Mouse (Mus musculus): ENCODE results near the gene Hoxd1. TPM values are rescaled to one million over a fixed set of nuclear protein-coding genes. Genes with fewer than 3 reads are reported as not detected.

The Hoxd1 gene
- polyA plus RNA-seq, 1 experiment from 2014 or later, result 1.8 TPM

GRCm38 (mm10) chr2:74761941-74762340 is 839 bp upstream of the Hoxd1 start:
- Histone ChIP-seq H3K4me2 (ENCODE audit: low read length) (peak overlapping the region; percentile 90), H3K4me3 (replicated peaks; ENCODE audit: low read depth, low read length) (peak overlapping the region; percentile 48; the same call in 1 of the 2 replicates), H3K36me3 (ENCODE audit: insufficient read depth, low read length) (no peaks in the 10 kb centered on the region), H3K9me3 (replicated peaks; ENCODE audit: low read length) (no peaks in the 10 kb centered on the region), H3K27me3 (ENCODE audit: insufficient read depth, low read length) (peaks cover 23% of the 10 kb centered on the region), H3K27ac (no peak overlapping the region), H3K9ac (ENCODE audit: low read depth, low read length) (no peak overlapping the region), H3K4me1 (replicated peaks; ENCODE audit: insufficient read depth, low read length) (peaks cover 14% of the 10 kb centered on the region)
- whole genome bisulfite sequencing, result 6% methylated on average over 13 of the region's 13 CpGs
- DNase-seq (ENCODE audit: low spot score), result no peak
- no peak for ATAC-seq (replicated peaks; ENCODE audit: low FRiP score, low read depth)
- no peak for TF ChIP-seq CTCF (IDR thresholded peaks at IDR 0.05; ENCODE audit: low read depth)

DNA sequence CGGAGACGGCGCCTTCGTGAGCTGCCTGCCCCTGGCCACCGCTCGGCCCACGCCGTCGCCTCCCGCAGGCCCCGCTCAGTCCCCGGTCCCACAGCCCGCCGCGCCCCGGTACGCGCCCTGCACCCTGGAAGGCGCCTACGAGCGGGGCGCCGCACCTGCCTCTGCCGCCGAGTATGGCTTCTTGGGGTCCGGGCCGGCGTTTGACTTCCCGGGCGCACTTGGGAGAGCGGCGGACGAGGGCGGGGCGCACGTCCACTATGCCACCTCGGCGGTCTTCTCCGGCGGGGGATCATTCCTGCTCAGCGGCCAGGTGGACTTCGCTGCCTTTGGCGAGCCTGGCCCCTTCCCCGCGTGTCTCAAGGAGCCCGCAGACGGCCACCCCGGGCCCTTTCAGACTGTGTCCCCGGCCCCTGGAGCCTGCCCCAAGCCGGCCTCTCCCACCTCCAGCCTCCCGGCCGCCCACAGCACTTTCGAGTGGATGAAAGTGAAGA is 510 bp downstream of the Hoxd1 start:
- DNase-seq (ENCODE audit: low spot score) (no peak), ATAC-seq (replicated peaks; ENCODE audit: low FRiP score, low read depth) (peak; percentile 50; the same call in 1 of the 2 replicates)
- Histone ChIP-seq H3K4me2 (ENCODE audit: low read length) (peak overlapping the region; percentile 90), H3K4me1 (replicated peaks; ENCODE audit: insufficient read depth, low read length) (peaks cover 14% of the 10 kb centered on the region), H3K9ac (ENCODE audit: low read depth, low read length) (peak overlapping the region; percentile 40; the same call in 1 of the 2 replicates), H3K4me3 (replicated peaks; ENCODE audit: low read depth, low read length) (peak overlapping the region; percentile 48), H3K27ac (no peak overlapping the region), H3K36me3 (ENCODE audit: insufficient read depth, low read length) (no peaks in the 10 kb centered on the region), H3K27me3 (ENCODE audit: insufficient read depth, low read length) (peaks cover 23% of the 10 kb centered on the region), H3K9me3 (replicated peaks; ENCODE audit: low read length) (no peaks in the 10 kb centered on the region)
- TF ChIP-seq CTCF (IDR thresholded peaks at IDR 0.05; ENCODE audit: low read depth), result no peak
- WGBS, result under 1% methylated on average over 51 of the region's 53 CpGs

GRCm38 (mm10) chr2:74763976-74764375 is 1.2 kb downstream of the Hoxd1 start:
- Histone ChIP-seq H3K36me3 (ENCODE audit: insufficient read depth, low read length) (no peaks in the 10 kb centered on the region), H3K4me2 (ENCODE audit: low read length) (peak overlapping the region; percentile 90), H3K9me3 (replicated peaks; ENCODE audit: low read length) (no peaks in the 10 kb centered on the region), H3K9ac (ENCODE audit: low read depth, low read length) (no peak overlapping the region), H3K27me3 (ENCODE audit: insufficient read depth, low read length) (peaks cover 23% of the 10 kb centered on the region), H3K4me1 (replicated peaks; ENCODE audit: insufficient read depth, low read length) (peaks cover 14% of the 10 kb centered on the region), H3K27ac (no peak overlapping the region), H3K4me3 (replicated peaks; ENCODE audit: low read depth, low read length) (no peak overlapping the region)
- DNase-seq (ENCODE audit: low spot score) (no peak), ATAC-seq (replicated peaks; ENCODE audit: low FRiP score, low read depth) (no peak)
- WGBS, result 52% methylated on average over 10 of the region's 10 CpGs
- no peak for TF ChIP-seq CTCF (IDR thresholded peaks at IDR 0.05; ENCODE audit: low read depth)

GRCm38 (mm10) chr2:74774359-74774758 is 11.6 kb downstream of the Hoxd1 start:
- no peak for TF ChIP-seq CTCF (IDR thresholded peaks at IDR 0.05; ENCODE audit: low read depth)
- H3K36me3 ChIP-seq (ENCODE audit: insufficient read depth, low read length), result no peaks in the 10 kb centered on the region
- no peak overlapping the region for H3K4me2 ChIP-seq (ENCODE audit: low read length)
- no peaks in the 10 kb centered on the region for H3K4me1 ChIP-seq (replicated peaks; ENCODE audit: insufficient read depth, low read length)
- WGBS, result 83% methylated on average over 2 of the region's 2 CpGs
- H3K9ac ChIP-seq (ENCODE audit: low read depth, low read length), result no peak overlapping the region
- no peak overlapping the region for H3K27ac ChIP-seq
- no peaks in the 10 kb centered on the region for H3K9me3 ChIP-seq (replicated peaks; ENCODE audit: low read length)
- H3K27me3 ChIP-seq (ENCODE audit: insufficient read depth, low read length), result no peaks in the 10 kb centered on the region
- ATAC-seq (replicated peaks; ENCODE audit: low FRiP score, low read depth), result no peak
- DNase-seq (ENCODE audit: low spot score), result no peak
- no peak overlapping the region for H3K4me3 ChIP-seq (replicated peaks; ENCODE audit: low read depth, low read length)

DNA sequence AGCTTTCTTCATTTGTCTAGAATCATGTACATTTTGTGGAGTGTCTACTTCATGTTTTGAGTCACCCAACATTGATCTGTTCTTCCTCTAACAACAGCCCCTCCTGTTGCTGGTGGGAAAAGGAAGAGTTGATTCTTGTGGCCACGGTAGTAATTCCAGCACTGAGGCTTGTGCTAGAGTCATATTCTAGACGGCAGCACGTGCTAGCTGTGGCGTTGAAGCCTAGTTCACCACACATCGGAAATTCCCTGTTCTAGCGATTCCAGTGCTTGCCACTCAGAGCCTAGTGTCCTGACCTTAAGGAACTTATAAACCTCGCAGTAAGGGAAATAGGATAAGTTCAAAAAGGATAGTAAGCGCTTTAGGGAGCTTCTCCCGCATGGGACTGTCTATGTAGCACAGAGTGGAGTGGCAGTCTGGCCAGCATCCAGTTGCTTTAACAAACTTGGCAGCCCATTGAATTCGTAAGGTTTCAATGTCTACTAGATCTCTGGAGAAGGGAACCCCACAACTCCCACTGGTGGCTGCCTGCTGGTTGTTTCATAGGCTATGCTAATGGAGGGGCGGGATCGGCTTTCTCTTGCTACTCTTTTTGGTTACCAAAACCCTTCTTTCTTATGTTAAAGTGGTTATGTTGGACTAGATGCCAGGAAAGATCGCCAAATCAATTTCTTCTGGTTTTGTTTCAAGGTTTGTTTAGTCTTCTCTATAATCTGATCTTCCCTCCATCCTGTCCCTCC is 14.9 kb downstream of the Hoxd1 start:
- Histone ChIP-seq H3K4me1 (replicated peaks; ENCODE audit: insufficient read depth, low read length) (no peaks in the 10 kb centered on the region), H3K4me3 (replicated peaks; ENCODE audit: low read depth, low read length) (no peak overlapping the region), H3K27me3 (ENCODE audit: insufficient read depth, low read length) (no peaks in the 10 kb centered on the region), H3K27ac (no peak overlapping the region), H3K36me3 (ENCODE audit: insufficient read depth, low read length) (no peaks in the 10 kb centered on the region), H3K9ac (ENCODE audit: low read depth, low read length) (no peak overlapping the region), H3K4me2 (ENCODE audit: low read length) (no peak overlapping the region), H3K9me3 (replicated peaks; ENCODE audit: low read length) (no peaks in the 10 kb centered on the region)
- no peak for TF ChIP-seq CTCF (IDR thresholded peaks at IDR 0.05; ENCODE audit: low read depth)
- 68% methylated on average over 13 of the region's 13 CpGs for WGBS
- no peak for ATAC-seq (replicated peaks; ENCODE audit: low FRiP score, low read depth)
- no peak for DNase-seq (ENCODE audit: low spot score)

GRCm38 (mm10) chr2:74781386-74781785 is 18.6 kb downstream of the Hoxd1 start:
- WGBS, result 69% methylated on average over 5 of the region's 5 CpGs
- DNase-seq (ENCODE audit: low spot score) (no peak), ATAC-seq (replicated peaks; ENCODE audit: low FRiP score, low read depth) (no peak)
- Histone ChIP-seq H3K27ac (no peak overlapping the region), H3K4me1 (replicated peaks; ENCODE audit: insufficient read depth, low read length) (no peaks in the 10 kb centered on the region), H3K4me3 (replicated peaks; ENCODE audit: low read depth, low read length) (no peak overlapping the region), H3K9me3 (replicated peaks; ENCODE audit: low read length) (no peaks in the 10 kb centered on the region), H3K36me3 (ENCODE audit: insufficient read depth, low read length) (no peaks in the 10 kb centered on the region), H3K9ac (ENCODE audit: low read depth, low read length) (no peak overlapping the region), H3K27me3 (ENCODE audit: insufficient read depth, low read length) (no peaks in the 10 kb centered on the region), H3K4me2 (ENCODE audit: low read length) (no peak overlapping the region)
- TF ChIP-seq CTCF (IDR thresholded peaks at IDR 0.05; ENCODE audit: low read depth), result no peak
